Mouse (Mus musculus) erythroblast, embryonic 14.5 days (primary cell): ENCODE data around the gene Rab11fip2. TPM values are rescaled to one million over a fixed set of nuclear protein-coding genes. Genes with fewer than 3 reads are reported as not detected.

ENCODE experiments used
- H3K27me3 ChIP-seq: 2 replicates; pipeline ENCODE4 v1.6.1; 2012; ENCODE audit warnings: inconsistent platforms; ENCODE audit not compliant: control insufficient read depth
- H3K36me3 ChIP-seq: 2 replicates; pipeline ENCODE4 v1.6.1; 2012; ENCODE audit warnings: mild to moderate bottlenecking, inconsistent platforms; ENCODE audit not compliant: control insufficient read depth
- H3K4me1 ChIP-seq: 2 replicates; pipeline ENCODE4 v1.6.1; 2012; ENCODE audit warnings: inconsistent platforms; ENCODE audit not compliant: control insufficient read depth
- H3K4me3 ChIP-seq: replicated peaks from 2 replicates; pipeline ENCODE3; 2012; ENCODE audit warnings: moderate library complexity, mild to moderate bottlenecking, inconsistent platforms
- H3K9me3 ChIP-seq: 2 replicates; pipeline ENCODE4 v1.6.1; 2012; ENCODE audit warnings: low read length, inconsistent platforms, mixed read lengths; ENCODE audit not compliant: control insufficient read depth
- GATA1 ChIP-seq: IDR thresholded peaks from 2 replicates; pipeline ENCODE4 v1.6.1; 2012; ENCODE audit warnings: low read length, inconsistent platforms, mixed read lengths
- TAL1 ChIP-seq: IDR thresholded peaks from 3 replicates; pipeline ENCODE4 v1.6.1; 2012; ENCODE audit warnings: low read length, inconsistent platforms, mixed read lengths
- polyA plus RNA-seq: library from polyadenylated mRNA; stranded (reverse); fragments of >175 nt; gene quantifications from 2 replicates; pipeline ENCODE4 v1.2.3, GENCODE M21; 2012

Gene Rab11fip2
- 0.03 and 0.04 TPM in 2 replicates for polyA plus RNA-seq

GRCm38 (mm10) chr19:59943322-59943871 is at the start of gene Rab11fip2:
Rab11fip2 (minus strand) TSS chr19:59943654.
- H3K27me3 ChIP-seq, result peaks cover 9% of the 10 kb centered on the region
- no peaks in the 10 kb centered on the region for H3K9me3 ChIP-seq
- peaks cover 17% of the 10 kb centered on the region for H3K4me1 ChIP-seq
- H3K36me3 ChIP-seq, result no peaks in the 10 kb centered on the region
- no peak for TF ChIP-seq TAL1
- H3K4me3 ChIP-seq, result peak within 1 kb of the TSS; percentile 84

- H3K27me3 ChIP-seq, result no peaks in the 10 kb centered on the region
- H3K36me3 ChIP-seq, result no peaks in the 10 kb centered on the region
- H3K4me3 ChIP-seq, result no peak overlapping the region
- TF ChIP-seq GATA1, result no peak
- no peak for TF ChIP-seq TAL1
- no peaks in the 10 kb centered on the region for H3K9me3 ChIP-seq
- no peaks in the 10 kb centered on the region for H3K4me1 ChIP-seq
These were observed 38.1 kb upstream of the Rab11fip2 start for GRCm38 (mm10) chr19:59981588-59981987.

GRCm38 (mm10) chr19:59954936-59955335 is 11.5 kb upstream of the Rab11fip2 start:
- Histone ChIP-seq H3K27me3 (0 out of 2 replicates have a peak, but pooled peaks cover 2% of the 10 kb centered on the region), H3K9me3 (no peaks in the 10 kb centered on the region), H3K4me1 (no peaks in the 10 kb centered on the region), H3K36me3 (no peaks in the 10 kb centered on the region), H3K4me3 (no peak overlapping the region)
- TF ChIP-seq TAL1, result no peak
- TF ChIP-seq GATA1, result no peak

- Histone ChIP-seq H3K4me3 (no peak overlapping the region), H3K27me3 (peaks cover 7% of the 10 kb centered on the region), H3K9me3 (no peaks in the 10 kb centered on the region), H3K36me3 (no peaks in the 10 kb centered on the region), H3K4me1 (no peaks in the 10 kb centered on the region)
- TF ChIP-seq GATA1 (no peak), TAL1 (no peak)
These were observed 6.3 kb upstream of the Rab11fip2 start for GRCm38 (mm10) chr19:59949731-59950130.

GRCm38 (mm10) chr19:59942716-59943321 is 635 bp downstream of the Rab11fip2 start:
- peak overlapping the region; percentile 84 for H3K4me3 ChIP-seq
- H3K27me3 ChIP-seq, result peaks cover 9% of the 10 kb centered on the region
- peaks cover 17% of the 10 kb centered on the region for H3K4me1 ChIP-seq
- no peak for TF ChIP-seq GATA1
- TF ChIP-seq TAL1, result no peak
- H3K36me3 ChIP-seq, result no peaks in the 10 kb centered on the region
- no peaks in the 10 kb centered on the region for H3K9me3 ChIP-seq

- H3K9me3 ChIP-seq, result no peaks in the 10 kb centered on the region
- H3K27me3 ChIP-seq, result peaks cover 4% of the 10 kb centered on the region; the same call in 1 of the 2 replicates
- TF ChIP-seq GATA1, result no peak
- TF ChIP-seq TAL1, result no peak
- H3K4me3 ChIP-seq, result no peak overlapping the region
- H3K36me3 ChIP-seq, result no peaks in the 10 kb centered on the region
- peaks cover 20% of the 10 kb centered on the region for H3K4me1 ChIP-seq
These were observed 3.7 kb downstream of the Rab11fip2 start for GRCm38 (mm10) chr19:59939711-59940110.

GRCm38 (mm10) chr19:59932085-59932484 is 11.4 kb downstream of the Rab11fip2 start:
- Histone ChIP-seq H3K4me3 (no peak overlapping the region), H3K27me3 (no peaks in the 10 kb centered on the region), H3K9me3 (no peaks in the 10 kb centered on the region), H3K4me1 (peaks cover 3% of the 10 kb centered on the region), H3K36me3 (no peaks in the 10 kb centered on the region)
- TF ChIP-seq TAL1, result no peak
- TF ChIP-seq GATA1, result no peak

DNA sequence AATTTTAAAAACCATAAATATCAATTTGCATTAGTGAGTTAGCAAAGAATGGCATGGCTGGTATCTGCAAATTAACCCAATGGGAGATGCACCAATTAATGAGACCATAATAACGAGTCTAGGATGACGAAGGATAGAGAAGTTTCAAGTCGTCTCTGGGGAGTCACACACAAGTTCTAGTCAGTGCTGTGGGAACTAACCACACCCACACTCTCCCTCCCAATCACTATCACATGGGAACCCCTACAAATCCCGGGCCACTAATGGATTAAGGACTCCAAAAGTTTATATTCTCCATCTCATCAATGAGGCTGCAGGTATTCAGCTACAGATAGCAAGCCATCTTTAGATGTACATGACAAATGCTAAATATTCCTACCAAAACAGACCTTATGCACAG is 14.8 kb downstream of the Rab11fip2 start:
- no peaks in the 10 kb centered on the region for H3K9me3 ChIP-seq
- no peaks in the 10 kb centered on the region for H3K27me3 ChIP-seq
- H3K36me3 ChIP-seq, result no peaks in the 10 kb centered on the region
- H3K4me1 ChIP-seq, result no peaks in the 10 kb centered on the region
- H3K4me3 ChIP-seq, result no peak overlapping the region
- TF ChIP-seq GATA1, result no peak
- no peak for TF ChIP-seq TAL1

- Histone ChIP-seq H3K9me3 (no peaks in the 10 kb centered on the region), H3K27me3 (no peaks in the 10 kb centered on the region), H3K36me3 (no peaks in the 10 kb centered on the region), H3K4me1 (peaks cover 2% of the 10 kb centered on the region), H3K4me3 (no peak overlapping the region)
- TF ChIP-seq TAL1, result no peak
These were observed 17.3 kb downstream of the Rab11fip2 start for GRCm38 (mm10) chr19:59926125-59926524.

- Histone ChIP-seq H3K36me3 (no peaks in the 10 kb centered on the region), H3K4me1 (peaks cover 16% of the 10 kb centered on the region), H3K9me3 (no peaks in the 10 kb centered on the region), H3K4me3 (no peak overlapping the region), H3K27me3 (no peaks in the 10 kb centered on the region)
- TF ChIP-seq GATA1 (no peak), TAL1 (no peak)
These were observed 22.6 kb downstream of the Rab11fip2 start for GRCm38 (mm10) chr19:59920846-59921245.
